Mouse (Mus musculus): ENCODE measurements at regions not wholly inside any gene's neighbourhood (a gene's known extent, or its start where the extent isn't known, plus 50 kb on each side); places are given as distances from the start of the nearest gene placed in this dataset.

DNA sequence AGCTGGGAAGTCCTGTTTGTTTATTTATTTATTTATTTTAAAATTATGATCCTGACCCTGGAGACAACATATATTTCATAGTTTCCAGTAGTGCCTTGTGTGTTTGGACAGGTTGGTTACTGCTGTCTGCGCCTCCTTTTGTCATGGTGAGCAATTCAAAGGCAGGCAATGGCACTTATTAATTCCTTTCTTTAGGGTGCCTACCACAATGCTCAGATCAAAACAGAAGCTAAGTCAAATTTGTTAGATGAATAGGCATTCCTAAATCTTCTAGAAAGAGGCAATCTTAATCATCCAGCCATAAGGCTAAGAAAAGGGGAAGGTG lies 117.8 kb downstream of the Gm19410 start:
- TF ChIP-seq POLR2A (IDR thresholded peaks at IDR 0.05; ENCODE audit: extremely low read depth, insufficient read depth, low read length) (no peak), CTCF (IDR thresholded peaks at IDR 0.05; ENCODE audit: low read depth, low read length) (no peak)
